Mouse (Mus musculus) kidney, adult 8-10 months (tissue): ENCODE measurements at regions not wholly inside any gene's neighbourhood (a gene's known extent, or its start where the extent isn't known, plus 50 kb on each side); places are given as distances from the start of the nearest gene placed in this dataset.

Source experiments
- DNase-seq, 2 experiments: peaks; one replicate each; pipeline ENCODE4 v3.0.0; 2022

DNA sequence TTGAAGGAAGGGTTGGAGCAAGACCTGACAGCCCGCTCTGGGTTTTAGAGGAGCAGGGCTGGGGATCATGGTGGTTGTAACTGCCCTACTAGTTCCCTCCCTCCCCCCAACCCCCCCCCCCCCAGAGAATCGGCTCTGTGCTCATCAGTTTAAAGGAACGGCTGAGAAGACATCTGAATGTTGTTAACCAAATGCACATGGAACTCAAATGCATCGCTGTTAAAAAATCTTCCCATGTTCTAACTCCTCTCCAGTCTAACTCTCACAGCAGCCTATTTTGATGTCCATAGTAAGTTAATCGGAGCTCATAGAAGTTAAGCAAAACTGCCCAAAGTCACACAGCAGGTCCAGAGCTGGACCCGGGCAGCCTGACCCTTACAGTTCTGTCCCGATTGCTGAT lies 143.1 kb downstream of the Vegfa start:
- DNase-seq = no peak

- peak; percentile 64 to 69 for DNase-seq
These were observed 145.6 kb downstream of the Vegfa start for GRCm38 (mm10) chr17:45886420-45887049.

DNA sequence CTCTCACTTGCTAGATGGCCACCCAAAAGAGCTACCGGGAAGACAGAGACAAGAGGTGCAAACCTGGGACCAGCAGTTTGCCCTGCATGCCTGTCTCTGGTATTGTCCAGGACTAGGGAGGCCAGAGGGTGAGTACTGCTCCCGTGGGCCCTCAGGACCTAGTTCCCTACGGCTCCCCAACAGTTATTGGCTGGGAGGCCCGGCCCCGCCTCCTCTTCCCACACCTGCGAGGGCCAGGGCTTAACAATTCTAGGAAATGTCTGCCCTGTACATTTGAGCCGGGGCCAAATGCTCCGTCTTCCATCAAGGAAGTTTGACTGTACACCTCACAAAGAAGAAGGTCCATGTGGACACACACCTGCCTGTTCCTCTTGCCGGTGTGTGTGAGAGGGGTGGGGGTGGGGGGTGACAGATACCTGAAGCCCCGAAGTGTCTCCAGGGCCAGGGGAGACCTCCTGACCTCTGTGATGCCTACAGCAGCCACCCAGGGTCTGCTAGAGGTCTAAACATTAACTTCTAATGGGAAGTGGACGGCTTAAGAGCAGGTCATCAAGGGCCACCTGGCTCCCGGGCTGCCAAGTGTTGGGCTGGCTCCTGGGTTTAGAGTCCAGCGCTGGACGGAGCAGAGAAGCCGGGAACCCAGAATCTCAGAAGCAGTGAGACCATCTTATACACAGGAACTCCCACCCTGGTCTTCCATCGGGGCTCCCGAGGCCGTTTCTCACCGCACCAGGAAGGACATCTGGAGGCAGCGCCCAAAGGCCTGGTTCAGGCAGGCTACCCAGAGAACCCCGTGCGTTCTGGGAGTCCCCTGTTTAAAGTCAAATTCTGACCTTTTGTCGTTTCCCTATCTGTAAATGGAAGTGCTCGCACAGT lies 146.5 kb downstream of the Vegfa start:
- DNase-seq = peak; percentile 90 to 92

DNA sequence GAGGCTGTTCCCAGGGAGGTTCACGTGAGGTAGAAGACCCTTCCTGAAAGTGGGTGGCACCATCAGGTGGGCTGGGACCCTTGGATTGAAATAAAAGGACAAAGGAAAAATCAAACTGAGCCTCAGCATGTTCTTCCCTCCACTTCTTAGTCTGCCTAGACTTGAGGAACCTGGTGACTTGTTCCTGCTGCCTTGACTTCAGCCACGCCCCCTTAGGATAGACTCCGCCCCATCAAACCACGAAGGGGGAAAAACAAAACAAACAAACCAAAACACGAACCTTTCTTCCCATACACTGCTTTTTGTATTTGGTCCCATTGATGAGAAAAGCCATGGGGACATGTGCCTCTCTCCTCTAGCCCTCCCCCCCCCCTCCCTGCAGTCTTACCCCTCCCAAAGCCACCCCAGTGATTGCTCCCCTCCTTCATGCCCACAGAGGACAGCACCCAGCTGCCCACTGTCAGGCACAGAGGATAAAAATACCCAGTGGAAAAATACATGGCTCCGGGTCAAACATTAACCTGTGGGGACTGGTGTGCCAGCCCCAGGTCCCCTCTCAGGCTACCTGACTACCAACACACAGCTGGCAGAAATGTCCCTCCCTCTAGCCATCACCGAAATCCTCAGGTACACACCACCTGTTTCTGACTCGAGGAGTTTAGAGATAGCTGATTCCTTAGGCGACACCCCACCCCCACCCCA lies 148.0 kb downstream of the Vegfa start:
- peak; percentile 84 to 86 for DNase-seq

- no peak for DNase-seq
These were observed 149.0 kb upstream of the 1600014C23Rik start for GRCm38 (mm10) chr17:45882682-45883081.

DNA sequence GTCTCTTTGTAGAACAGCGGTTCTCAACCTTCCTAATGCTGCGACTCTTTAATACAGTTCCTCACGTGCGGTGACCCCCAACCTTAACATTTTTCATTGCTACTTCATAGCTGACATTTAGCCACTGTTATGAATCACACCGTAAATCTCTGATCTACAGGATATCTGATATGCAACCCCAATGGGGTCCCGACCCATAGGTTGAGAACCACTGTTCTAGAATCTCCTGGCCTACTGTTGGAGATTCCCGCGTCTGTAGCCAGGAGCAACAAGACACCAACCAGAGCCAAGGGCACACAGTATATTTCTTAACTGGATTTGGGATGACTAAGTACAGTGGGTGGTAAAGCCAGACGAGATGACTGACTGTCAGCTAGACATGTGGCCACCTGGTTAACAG lies 147.6 kb upstream of the 1600014C23Rik start:
- DNase-seq = no peak

GRCm38 (mm10) chr17:45880761-45881160 lies 147.1 kb upstream of the 1600014C23Rik start:
- DNase-seq = no peak

- DNase-seq = peak; percentile 49 to 59
These were observed 146.0 kb upstream of the 1600014C23Rik start for GRCm38 (mm10) chr17:45879478-45880250.

- DNase-seq = no peak
These were observed 144.8 kb upstream of the 1600014C23Rik start for GRCm38 (mm10) chr17:45878394-45878793.

GRCm38 (mm10) chr17:45875325-45875724 lies 141.7 kb upstream of the 1600014C23Rik start:
- no peak for DNase-seq

DNA sequence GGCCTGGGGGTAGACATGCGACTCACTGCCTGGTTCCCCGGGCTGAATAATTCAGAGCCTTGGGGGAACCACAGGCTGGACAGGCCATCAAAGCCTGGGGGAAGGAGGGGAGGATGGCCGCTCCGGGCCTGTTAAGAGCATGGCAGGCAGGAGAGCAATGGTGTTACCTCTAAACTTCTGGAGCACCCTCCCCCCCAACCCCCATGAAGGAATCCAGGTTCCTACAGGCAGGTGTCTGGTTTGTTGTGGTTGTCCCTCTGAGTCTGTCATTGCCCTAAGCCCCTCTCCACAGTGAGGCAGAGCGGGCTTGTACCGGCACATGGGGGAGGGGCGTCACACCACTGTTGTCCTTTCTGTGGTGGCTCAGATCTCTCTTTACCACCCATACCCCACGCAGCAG lies 140.4 kb upstream of the 1600014C23Rik start:
- no peak for DNase-seq

DNA sequence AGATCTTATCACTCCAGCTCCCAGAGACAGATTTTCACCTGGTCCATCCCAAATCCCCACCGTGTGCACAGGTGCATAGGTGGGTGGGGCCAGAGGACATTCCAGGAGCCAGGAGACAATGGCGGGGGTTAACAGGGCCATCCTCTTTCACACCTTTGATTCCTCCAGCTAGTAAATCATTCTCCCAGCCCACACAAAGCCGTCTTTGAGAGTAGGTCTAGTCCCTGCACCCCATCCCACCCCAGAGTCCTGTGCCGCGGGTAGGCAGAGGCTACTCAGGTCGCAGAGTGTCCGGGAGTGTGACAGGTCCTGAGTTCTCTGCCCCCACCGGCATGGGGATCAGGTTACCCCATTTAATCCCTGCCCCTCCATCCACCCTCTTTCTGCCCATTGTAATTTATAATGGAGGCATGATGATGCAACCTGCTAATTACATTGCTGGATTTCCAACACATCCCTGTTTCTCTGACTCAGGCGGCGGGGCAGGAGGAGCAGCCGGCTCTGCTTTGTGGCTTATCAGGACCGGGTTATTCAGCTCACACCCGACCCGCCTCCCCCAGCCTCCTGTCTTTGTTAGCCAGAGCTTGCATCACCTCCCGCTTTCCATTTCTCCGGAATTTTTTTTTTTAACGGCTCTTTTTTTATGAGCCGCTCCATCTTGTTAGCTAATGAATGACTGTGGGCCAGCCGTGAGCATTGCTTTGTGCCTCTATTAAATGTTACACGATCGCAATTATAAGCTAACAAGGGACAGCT lies 139.7 kb upstream of the 1600014C23Rik start:
- no peak for DNase-seq

GRCm38 (mm10) chr17:45871666-45872653 lies 138.3 kb upstream of the 1600014C23Rik start:
- peak; percentile 64 to 65 for DNase-seq

DNA sequence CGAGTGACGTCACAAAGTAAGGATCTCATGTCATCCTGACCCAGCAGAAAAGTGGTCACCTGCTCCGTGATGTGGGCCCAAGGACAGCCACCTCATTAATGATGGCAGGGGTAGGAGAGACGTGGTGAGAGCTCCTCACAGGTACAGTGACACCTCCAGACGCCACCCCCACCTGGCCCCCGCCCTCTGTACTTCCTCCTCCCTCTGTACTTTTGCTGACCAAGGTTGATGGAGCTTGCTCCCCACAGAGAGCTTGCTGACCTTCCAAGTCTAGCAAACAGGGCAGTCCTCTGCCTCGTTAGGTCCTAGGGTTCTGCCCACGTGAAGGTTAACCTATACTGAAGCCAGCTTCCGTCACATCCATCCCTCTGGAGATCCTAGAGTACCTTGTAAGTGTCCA lies 137.4 kb upstream of the 1600014C23Rik start:
- no peak for DNase-seq

DNA sequence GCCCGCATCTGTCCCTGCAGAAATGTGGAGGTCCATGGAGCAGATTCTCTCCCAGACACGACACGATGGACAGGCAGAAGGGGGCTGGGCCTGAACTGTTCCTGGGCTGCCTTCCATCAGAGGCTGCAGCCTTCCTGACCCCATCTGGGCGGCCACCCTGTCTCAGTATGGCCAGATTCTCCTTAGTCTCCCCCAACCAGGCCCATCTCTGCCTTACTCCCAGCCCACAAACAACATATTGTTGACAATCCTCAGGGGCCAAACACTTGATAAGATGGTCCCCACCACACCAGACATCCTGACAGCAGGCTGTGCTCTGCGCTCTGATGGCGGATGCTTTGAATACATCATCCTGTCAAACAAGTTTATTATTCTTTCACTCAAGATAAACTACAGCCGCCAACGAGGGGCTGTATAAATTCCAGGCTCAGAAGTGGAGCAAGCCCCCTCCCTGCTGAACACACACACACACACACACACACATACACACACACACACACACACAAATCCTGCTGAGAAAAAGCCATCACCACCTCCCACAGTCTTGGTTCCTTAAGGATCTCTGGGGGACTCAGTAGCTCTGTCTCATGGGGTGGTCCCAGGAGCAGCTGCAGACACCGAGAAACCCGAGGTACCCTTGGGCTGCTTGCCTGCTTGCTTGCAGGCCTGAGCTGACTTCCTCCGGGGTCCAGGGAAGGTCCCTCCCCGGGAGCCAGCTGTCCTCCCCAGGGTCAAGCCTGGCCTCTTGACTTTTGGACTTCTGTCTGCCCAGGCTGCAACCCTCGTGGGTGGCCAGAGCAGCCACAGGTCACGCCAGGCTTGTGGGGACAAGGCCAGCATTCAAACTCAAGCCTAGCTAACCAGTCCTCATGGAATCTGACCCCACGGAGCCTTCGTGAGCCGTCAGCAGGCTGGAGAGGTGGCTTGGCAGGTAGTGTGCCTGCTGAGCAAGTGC lies 135.6 kb upstream of the 1600014C23Rik start:
- peak; percentile 87 to 90 for DNase-seq

GRCm38 (mm10) chr17:45868539-45868938 lies 134.9 kb upstream of the 1600014C23Rik start:
- peak; percentile 57 to 63 for DNase-seq

- DNase-seq = no peak
These were observed 134.1 kb upstream of the 1600014C23Rik start for GRCm38 (mm10) chr17:45867727-45868126.

DNA sequence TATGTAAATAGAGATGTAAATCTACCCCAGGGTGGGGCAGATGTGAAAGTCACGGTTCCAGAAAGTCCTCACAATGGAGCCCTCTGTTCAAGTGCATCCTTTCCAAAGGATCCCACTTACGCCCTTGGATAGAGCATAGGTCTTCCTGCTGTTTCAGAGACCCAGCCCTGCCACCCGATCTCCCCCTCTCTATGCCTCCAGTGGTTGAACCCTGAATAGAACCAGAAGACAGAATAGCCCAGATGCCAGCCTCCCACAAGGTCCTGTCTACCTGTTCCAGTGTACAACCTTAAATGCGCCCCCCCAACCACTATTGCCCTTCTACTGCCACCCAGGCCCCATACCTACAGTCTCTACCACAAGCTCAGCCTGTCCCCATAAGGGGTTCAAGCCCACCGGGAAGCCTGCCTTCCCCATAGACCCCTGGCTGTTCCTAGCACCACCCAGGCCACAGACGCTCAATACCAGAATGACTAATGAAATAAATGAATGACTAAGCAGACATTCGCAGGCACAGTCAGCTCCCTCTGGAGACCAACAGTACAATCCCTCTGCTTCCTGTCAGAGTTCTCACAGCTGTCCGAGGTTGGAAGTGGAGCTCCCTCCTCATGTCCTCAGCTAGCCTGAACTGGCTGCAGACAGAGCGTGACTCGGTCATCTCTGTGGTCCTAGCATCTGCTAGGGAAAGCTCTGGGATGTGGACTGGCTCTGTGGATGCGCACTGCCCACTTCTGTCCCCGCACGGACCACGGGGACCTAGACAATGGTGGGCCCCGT lies 133.4 kb upstream of the 1600014C23Rik start:
- DNase-seq = peak in 1 of 2 experiments; percentile 47

GRCm38 (mm10) chr17:45866346-45866745 lies 132.7 kb upstream of the 1600014C23Rik start:
- no peak for DNase-seq
